Comparison of ENCODE assay signal across 15 mouse cellular contexts in the genomic region with DNA sequence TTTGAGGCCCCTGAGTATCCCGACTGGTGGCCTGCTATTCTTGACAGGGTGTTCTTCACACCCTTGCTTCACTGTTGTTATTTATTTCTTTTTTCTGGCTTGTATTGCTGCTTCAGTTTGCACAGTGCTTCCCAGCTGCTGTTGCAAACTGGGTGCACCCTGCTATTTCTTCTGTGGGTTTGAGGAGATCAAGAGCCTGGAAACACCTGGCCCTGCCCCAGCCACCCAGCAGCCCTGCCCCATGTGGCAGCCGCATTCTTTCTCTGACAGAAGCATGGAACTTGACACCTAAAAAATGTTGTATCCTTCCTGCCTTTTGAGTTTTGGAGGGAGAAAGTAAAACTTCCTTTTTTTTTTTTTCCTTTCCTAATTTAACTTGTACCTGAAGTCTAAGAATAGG. TPM values are rescaled to one million over a fixed set of nuclear protein-coding genes. Genes with fewer than 3 reads are reported as not detected.
"Had no signal": no experiment of that assay in that cellular context is flagged by ENCODE, and none has a peak within 500 bp of the region (broad histone marks: within the 10 kb centered on the region; RNA-seq: fewer than 3 reads in every experiment).

No protein-coding gene starts in this region.

- H3K4me3 ChIP-seq: limb, embryonic 15.5 days; liver, embryonic 13.5 days; midbrain, embryonic 13.5 days had no signal

- H3K36me3 ChIP-seq: limb, embryonic 15.5 days; liver, embryonic 13.5 days; midbrain, embryonic 13.5 days had no signal

- H3K27me3 ChIP-seq: limb, embryonic 15.5 days; liver, embryonic 13.5 days; midbrain, embryonic 13.5 days had no signal

- H3K9me3 ChIP-seq: limb, embryonic 15.5 days; liver, embryonic 13.5 days; midbrain, embryonic 13.5 days had no signal

- ATAC-seq: liver, postnatal 0 days; lung, postnatal 0 days; midbrain, embryonic 13.5 days had no signal

- DNase-seq: kidney, adult 11 months; kidney, adult 9 months; kidney, postnatal 36 days; layer of hippocampus, adult 9-11 months; layer of hippocampus, postnatal 36 days; liver, embryonic 13.5 days; liver, postnatal 0 days; lung, postnatal 36 days; right cerebral cortex, adult 18-20 months; right cerebral cortex, postnatal 25 days had no signal

- H3K4me2 ChIP-seq: limb, embryonic 15.5 days; liver, embryonic 13.5 days; midbrain, embryonic 13.5 days had no signal

- H3K4me1 ChIP-seq: liver, embryonic 13.5 days; midbrain, embryonic 13.5 days had no signal

- H3K9ac ChIP-seq: limb, embryonic 15.5 days; liver, embryonic 13.5 days; liver, postnatal 0 days; midbrain, embryonic 13.5 days had no signal

- H3K27ac ChIP-seq: kidney, postnatal 0 days; limb, embryonic 15.5 days; liver, embryonic 13.5 days; midbrain, embryonic 13.5 days had no signal

RNA-seq across cellular contexts. Expression of a gene that starts 42.6 kb away (rescaled TPM):
- total RNA-seq: megakaryocyte progenitor cell, adult 5-6 weeks had no signal
